Mouse (Mus musculus): ENCODE data around the gene Ssmem1. TPM values are rescaled to one million over a fixed set of nuclear protein-coding genes. Genes with fewer than 3 reads are reported as not detected.

The Ssmem1 gene
- polyA plus RNA-seq, 1 experiment, result not detected

- Histone ChIP-seq H3K36me3 (ENCODE audit: control insufficient read depth, insufficient read depth, low read length, poor library complexity, severe bottlenecking) (no peaks in the 10 kb centered on the region), H3K4me3 (ENCODE audit: low read depth, low read length) (no peak overlapping the region), H3K4me1 (ENCODE audit: control insufficient read depth, insufficient read depth, low read length) (no peaks in the 10 kb centered on the region), H3K27me3 (ENCODE audit: control insufficient read depth, insufficient read depth, low read length, poor library complexity, severe bottlenecking) (no peaks in the 10 kb centered on the region), H3K9ac (ENCODE audit: low read depth, poor library complexity, severe bottlenecking) (no peak overlapping the region), H3K9me3 (replicated peaks; ENCODE audit: control insufficient read depth, insufficient read depth, low read length, poor library complexity, severe bottlenecking) (no peaks in the 10 kb centered on the region), H3K27ac (ENCODE audit: insufficient read depth, low read length) (no peak overlapping the region)
- TF ChIP-seq POLR2A (IDR thresholded peaks at IDR 0.05; ENCODE audit: insufficient read depth, low read length) (no peak), CTCF (IDR thresholded peaks at IDR 0.05; ENCODE audit: low read depth, low read length) (no peak), EP300 (IDR thresholded peaks at IDR 0.05; ENCODE audit: insufficient read depth, low read depth, low read length) (no peak)
Measured at GRCm38 (mm10) chr6:30553381-30554010, 43.8 kb downstream of the Ssmem1 start.

- Histone ChIP-seq H3K36me3 (ENCODE audit: control insufficient read depth, insufficient read depth, low read length, poor library complexity, severe bottlenecking) (no peaks in the 10 kb centered on the region), H3K4me3 (ENCODE audit: low read depth, low read length) (no peak overlapping the region), H3K4me1 (ENCODE audit: control insufficient read depth, insufficient read depth, low read length) (no peaks in the 10 kb centered on the region), H3K9ac (ENCODE audit: low read depth, poor library complexity, severe bottlenecking) (no peak overlapping the region), H3K27me3 (ENCODE audit: control insufficient read depth, insufficient read depth, low read length, poor library complexity, severe bottlenecking) (no peaks in the 10 kb centered on the region), H3K27ac (ENCODE audit: insufficient read depth, low read length) (no peak overlapping the region), H3K9me3 (replicated peaks; ENCODE audit: control insufficient read depth, insufficient read depth, low read length, poor library complexity, severe bottlenecking) (no peaks in the 10 kb centered on the region)
- TF ChIP-seq CTCF (IDR thresholded peaks at IDR 0.05; ENCODE audit: low read depth, low read length) (no peak), EP300 (IDR thresholded peaks at IDR 0.05; ENCODE audit: insufficient read depth, low read depth, low read length) (no peak), POLR2A (IDR thresholded peaks at IDR 0.05; ENCODE audit: insufficient read depth, low read length) (no peak)
Measured at GRCm38 (mm10) chr6:30554092-30554491, 44.4 kb downstream of the Ssmem1 start.

- Histone ChIP-seq H3K9ac (ENCODE audit: low read depth, poor library complexity, severe bottlenecking) (no peak overlapping the region), H3K36me3 (ENCODE audit: control insufficient read depth, insufficient read depth, low read length, poor library complexity, severe bottlenecking) (no peaks in the 10 kb centered on the region), H3K27me3 (ENCODE audit: control insufficient read depth, insufficient read depth, low read length, poor library complexity, severe bottlenecking) (no peaks in the 10 kb centered on the region), H3K9me3 (replicated peaks; ENCODE audit: control insufficient read depth, insufficient read depth, low read length, poor library complexity, severe bottlenecking) (no peaks in the 10 kb centered on the region), H3K4me3 (ENCODE audit: low read depth, low read length) (no peak overlapping the region), H3K27ac (ENCODE audit: insufficient read depth, low read length) (no peak overlapping the region), H3K4me1 (ENCODE audit: control insufficient read depth, insufficient read depth, low read length) (no peaks in the 10 kb centered on the region)
- TF ChIP-seq EP300 (IDR thresholded peaks at IDR 0.05; ENCODE audit: insufficient read depth, low read depth, low read length) (no peak), CTCF (IDR thresholded peaks at IDR 0.05; ENCODE audit: low read depth, low read length) (no peak), POLR2A (IDR thresholded peaks at IDR 0.05; ENCODE audit: insufficient read depth, low read length) (no peak)
Measured at GRCm38 (mm10) chr6:30554621-30555170, 45.0 kb downstream of the Ssmem1 start.

DNA sequence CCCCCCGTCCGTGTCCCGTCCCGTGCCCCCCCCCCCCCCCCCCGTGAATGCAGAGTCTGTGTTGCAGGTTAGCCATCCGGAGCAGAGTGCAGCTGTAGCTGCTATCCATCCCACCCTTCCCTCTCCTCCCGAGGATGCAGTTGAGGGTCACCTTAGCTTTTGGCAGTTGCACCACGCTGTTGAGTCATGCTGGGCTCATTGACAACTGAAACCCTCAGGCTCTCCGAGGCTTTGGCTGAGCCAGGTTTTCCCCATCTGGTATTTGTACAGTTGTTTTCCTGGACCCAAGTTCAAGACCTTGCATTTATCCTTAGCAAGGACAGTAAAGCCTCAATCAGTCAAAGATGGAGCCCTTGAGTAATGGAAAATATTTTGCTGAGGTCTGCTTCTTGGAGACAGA is 46.4 kb downstream of the Ssmem1 start:
- Histone ChIP-seq H3K27me3 (ENCODE audit: control insufficient read depth, insufficient read depth, low read length, poor library complexity, severe bottlenecking) (no peaks in the 10 kb centered on the region), H3K9ac (ENCODE audit: low read depth, poor library complexity, severe bottlenecking) (no peak overlapping the region), H3K4me3 (ENCODE audit: low read depth, low read length) (no peak overlapping the region), H3K36me3 (ENCODE audit: control insufficient read depth, insufficient read depth, low read length, poor library complexity, severe bottlenecking) (no peaks in the 10 kb centered on the region), H3K4me1 (ENCODE audit: control insufficient read depth, insufficient read depth, low read length) (no peaks in the 10 kb centered on the region), H3K9me3 (replicated peaks; ENCODE audit: control insufficient read depth, insufficient read depth, low read length, poor library complexity, severe bottlenecking) (no peaks in the 10 kb centered on the region), H3K27ac (ENCODE audit: insufficient read depth, low read length) (no peak overlapping the region)
- TF ChIP-seq EP300 (IDR thresholded peaks at IDR 0.05; ENCODE audit: insufficient read depth, low read depth, low read length) (peak; percentile 93), POLR2A (IDR thresholded peaks at IDR 0.05; ENCODE audit: insufficient read depth, low read length) (no peak), CTCF (IDR thresholded peaks at IDR 0.05; ENCODE audit: low read depth, low read length) (no peak)

- Histone ChIP-seq H3K9me3 (replicated peaks; ENCODE audit: control insufficient read depth, insufficient read depth, low read length, poor library complexity, severe bottlenecking) (no peaks in the 10 kb centered on the region), H3K27ac (ENCODE audit: insufficient read depth, low read length) (no peak overlapping the region)
Measured at GRCm38 (mm10) chr6:30559726-30560125, 50.1 kb downstream of the Ssmem1 start.

GRCm38 (mm10) chr6:30562132-30562531 is 52.5 kb downstream of the Ssmem1 start:
- Histone ChIP-seq H3K27ac (ENCODE audit: insufficient read depth, low read length) (no peak overlapping the region), H3K27me3 (ENCODE audit: control insufficient read depth, insufficient read depth, low read length, poor library complexity, severe bottlenecking) (no peaks in the 10 kb centered on the region; the same call in 1 of the 2 replicates), H3K9ac (ENCODE audit: low read depth, poor library complexity, severe bottlenecking) (no peak overlapping the region), H3K36me3 (ENCODE audit: control insufficient read depth, insufficient read depth, low read length, poor library complexity, severe bottlenecking) (no peaks in the 10 kb centered on the region), H3K4me1 (ENCODE audit: control insufficient read depth, insufficient read depth, low read length) (no peaks in the 10 kb centered on the region), H3K4me3 (ENCODE audit: low read depth, low read length) (no peak overlapping the region), H3K9me3 (replicated peaks; ENCODE audit: control insufficient read depth, insufficient read depth, low read length, poor library complexity, severe bottlenecking) (no peaks in the 10 kb centered on the region)
- TF ChIP-seq EP300 (IDR thresholded peaks at IDR 0.05; ENCODE audit: insufficient read depth, low read depth, low read length), result no peak
- TF ChIP-seq POLR2A (IDR thresholded peaks at IDR 0.05; ENCODE audit: insufficient read depth, low read length), result no peak
- no peak for TF ChIP-seq CTCF (IDR thresholded peaks at IDR 0.05; ENCODE audit: low read depth, low read length)

More at GRCm38 (mm10) chr6:30559726-30560125, 50.1 kb downstream of the Ssmem1 start:
- H3K4me3 ChIP-seq (ENCODE audit: low read depth, low read length), result no peak overlapping the region
- no peaks in the 10 kb centered on the region for H3K36me3 ChIP-seq (ENCODE audit: control insufficient read depth, insufficient read depth, low read length, poor library complexity, severe bottlenecking)
- TF ChIP-seq CTCF (IDR thresholded peaks at IDR 0.05; ENCODE audit: low read depth, low read length) (no peak), POLR2A (IDR thresholded peaks at IDR 0.05; ENCODE audit: insufficient read depth, low read length) (no peak), EP300 (IDR thresholded peaks at IDR 0.05; ENCODE audit: insufficient read depth, low read depth, low read length) (no peak)
- H3K27me3 ChIP-seq (ENCODE audit: control insufficient read depth, insufficient read depth, low read length, poor library complexity, severe bottlenecking), result no peaks in the 10 kb centered on the region; the same call in 1 of the 2 replicates
- no peak overlapping the region for H3K9ac ChIP-seq (ENCODE audit: low read depth, poor library complexity, severe bottlenecking)
- no peaks in the 10 kb centered on the region for H3K4me1 ChIP-seq (ENCODE audit: control insufficient read depth, insufficient read depth, low read length)

Measured in ES-Bruce4 (cell line).